Mouse (Mus musculus): Measurements from ENCODE around the gene Ispd.

DNA sequence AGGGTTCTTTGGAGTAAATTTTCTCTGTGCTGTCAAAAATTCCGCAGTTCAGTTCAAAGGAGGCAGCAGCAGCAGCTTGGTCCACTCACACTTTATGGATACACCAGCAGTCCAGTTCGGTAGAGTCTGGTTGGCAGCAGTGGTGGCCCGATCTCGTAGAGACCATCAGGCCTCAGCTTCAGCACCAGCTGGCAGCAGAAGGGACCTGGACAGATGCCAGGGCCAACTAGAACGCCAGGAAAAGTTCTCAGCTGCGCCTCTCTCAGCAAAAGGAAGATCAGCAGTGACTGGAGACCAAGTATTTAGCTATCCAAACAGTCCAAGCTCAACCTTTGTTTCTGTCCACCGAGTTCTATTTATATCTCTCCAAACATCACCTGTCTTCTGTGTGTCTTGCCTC, 281.2 kb downstream of the Ispd start:
- TF ChIP-seq ZC3H11A (IDR thresholded peaks at IDR 0.05; ENCODE audit: borderline replicate concordance, low read depth, low read length) (no peak), ZNF384 (IDR thresholded peaks at IDR 0.05; ENCODE audit: low read depth, low read length) (no peak)
